Mouse (Mus musculus): ENCODE measurements around the gene Ankrd63.

Ankrd63 gene

DNA sequence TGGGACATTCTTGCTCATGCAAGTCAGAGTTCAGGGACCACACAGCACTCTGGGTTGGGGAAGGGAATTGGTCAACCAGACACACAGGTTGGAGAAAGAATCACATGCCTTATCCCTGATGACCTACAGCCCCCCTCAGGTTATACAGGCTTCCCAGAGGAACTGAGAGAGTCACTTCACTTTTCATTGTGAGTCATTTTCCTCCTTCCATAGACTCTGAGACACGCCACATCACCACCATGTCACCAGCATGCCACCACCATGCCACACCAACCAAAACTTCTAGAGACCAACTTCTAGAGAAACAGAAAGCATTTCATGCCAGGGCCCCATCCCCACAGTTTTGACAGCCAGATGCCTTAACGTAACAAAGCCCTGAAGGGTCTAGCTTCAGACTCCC lies 23.1 kb upstream of the Ankrd63 start:
- no peak for DNase-seq (ENCODE audit: low spot score in 2 of 2)

GRCm38 (mm10) chr2:118725511-118725910 lies 21.7 kb upstream of the Ankrd63 start:
- no peak for DNase-seq (ENCODE audit: low spot score in 2 of 2)

GRCm38 (mm10) chr2:118723693-118724486 lies 20.1 kb upstream of the Ankrd63 start:
- no peak for DNase-seq (ENCODE audit: low spot score in 2 of 2)

GRCm38 (mm10) chr2:118716677-118717076 lies 12.9 kb upstream of the Ankrd63 start:
- DNase-seq (ENCODE audit: low spot score in 2 of 2) = no peak

DNA sequence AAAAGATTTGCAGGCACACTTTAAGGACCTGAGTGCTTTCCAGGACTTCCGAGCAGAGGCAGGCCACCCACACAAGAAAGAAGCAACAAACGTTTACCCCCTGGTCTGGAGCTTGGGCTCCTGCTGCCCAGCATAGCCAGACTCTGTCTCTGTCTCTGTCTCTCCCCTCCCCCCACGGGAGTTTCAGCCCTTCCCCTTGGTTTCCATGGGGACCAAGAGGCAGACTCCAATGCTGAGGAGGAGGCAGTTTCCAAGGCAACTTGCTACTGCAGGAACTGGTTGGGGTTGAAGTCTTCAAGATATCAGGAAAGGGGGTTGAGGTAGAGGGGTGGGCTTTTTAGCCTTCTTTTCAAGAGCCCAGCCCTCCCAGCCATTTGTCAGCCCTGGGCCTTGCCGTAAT lies 10.5 kb upstream of the Ankrd63 start:
- DNase-seq (ENCODE audit: low spot score in 2 of 2) = no peak

DNA sequence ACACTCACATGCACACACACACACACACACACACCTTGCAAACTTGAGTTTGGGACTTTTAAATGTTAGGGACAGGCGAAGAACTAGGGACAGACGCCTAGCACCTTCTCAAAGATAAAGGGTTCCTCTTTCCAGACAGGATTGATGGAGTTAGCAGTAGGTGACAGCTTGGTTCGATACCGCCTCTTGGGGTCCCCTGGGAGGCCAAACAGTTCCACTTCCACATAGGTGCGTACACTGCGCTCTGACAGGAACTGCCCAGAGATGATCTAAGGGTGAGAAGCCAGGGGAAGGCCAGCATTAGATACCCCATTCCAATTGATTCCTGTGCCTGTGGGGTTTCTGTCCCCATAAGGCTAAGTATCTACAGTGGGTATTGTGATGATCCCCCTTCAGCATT lies 9.9 kb upstream of the Ankrd63 start:
- no peak for DNase-seq (ENCODE audit: low spot score in 2 of 2)

DNA sequence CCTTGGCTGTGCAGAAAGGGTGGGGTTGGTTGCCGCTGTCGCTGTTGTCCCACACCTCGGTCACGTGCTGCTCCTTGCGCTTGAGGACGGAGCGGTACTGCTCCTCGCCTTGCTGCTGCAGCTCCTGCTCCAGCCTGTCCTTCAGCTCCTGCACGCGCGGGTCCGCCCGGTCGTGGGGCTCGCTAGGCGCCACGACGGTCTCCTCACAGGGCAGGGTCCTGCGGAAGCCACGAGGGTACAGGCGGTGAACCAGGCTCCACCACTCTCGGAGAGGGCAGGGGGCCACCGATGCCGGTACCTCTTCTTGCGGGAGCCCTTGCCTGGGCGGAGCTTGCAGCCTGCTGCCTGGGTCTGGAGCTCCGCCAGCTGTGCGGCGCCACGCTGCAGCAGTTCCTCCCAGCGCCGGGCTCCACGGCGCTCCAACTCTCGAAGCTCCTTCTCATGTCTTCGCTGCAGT lies 7.3 kb upstream of the Ankrd63 start:
- DNase-seq (ENCODE audit: low spot score in 2 of 2) = peak in 1 of 2 experiments; percentile 24

- DNase-seq (ENCODE audit: low spot score in 2 of 2) = no peak
These were observed 6.0 kb upstream of the Ankrd63 start for GRCm38 (mm10) chr2:118709655-118710221.

DNA sequence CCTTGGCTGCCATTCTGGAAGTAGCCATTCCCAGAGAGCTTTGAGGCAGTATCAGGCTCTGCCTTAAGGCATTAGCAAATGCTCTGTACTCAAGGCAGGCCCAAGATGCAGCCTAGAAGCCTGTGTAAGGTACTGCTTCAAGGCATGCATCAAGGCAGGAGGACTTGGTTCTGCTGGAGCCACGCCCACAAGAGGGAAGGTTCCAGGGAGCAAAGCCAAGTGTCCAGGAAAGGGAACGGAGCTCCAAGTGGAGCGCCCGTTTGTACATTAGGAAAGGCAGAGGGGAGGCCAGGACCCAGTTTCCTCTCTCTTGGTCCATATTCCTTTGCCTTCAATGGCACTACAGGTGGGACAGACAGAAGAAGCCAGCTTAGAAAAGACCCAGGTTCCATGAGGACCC lies 4.7 kb upstream of the Ankrd63 start:
- DNase-seq (ENCODE audit: low spot score in 2 of 2) = no peak

GRCm38 (mm10) chr2:118706436-118706835 lies 2.7 kb upstream of the Ankrd63 start:
- no peak for DNase-seq (ENCODE audit: low spot score in 2 of 2)

DNA sequence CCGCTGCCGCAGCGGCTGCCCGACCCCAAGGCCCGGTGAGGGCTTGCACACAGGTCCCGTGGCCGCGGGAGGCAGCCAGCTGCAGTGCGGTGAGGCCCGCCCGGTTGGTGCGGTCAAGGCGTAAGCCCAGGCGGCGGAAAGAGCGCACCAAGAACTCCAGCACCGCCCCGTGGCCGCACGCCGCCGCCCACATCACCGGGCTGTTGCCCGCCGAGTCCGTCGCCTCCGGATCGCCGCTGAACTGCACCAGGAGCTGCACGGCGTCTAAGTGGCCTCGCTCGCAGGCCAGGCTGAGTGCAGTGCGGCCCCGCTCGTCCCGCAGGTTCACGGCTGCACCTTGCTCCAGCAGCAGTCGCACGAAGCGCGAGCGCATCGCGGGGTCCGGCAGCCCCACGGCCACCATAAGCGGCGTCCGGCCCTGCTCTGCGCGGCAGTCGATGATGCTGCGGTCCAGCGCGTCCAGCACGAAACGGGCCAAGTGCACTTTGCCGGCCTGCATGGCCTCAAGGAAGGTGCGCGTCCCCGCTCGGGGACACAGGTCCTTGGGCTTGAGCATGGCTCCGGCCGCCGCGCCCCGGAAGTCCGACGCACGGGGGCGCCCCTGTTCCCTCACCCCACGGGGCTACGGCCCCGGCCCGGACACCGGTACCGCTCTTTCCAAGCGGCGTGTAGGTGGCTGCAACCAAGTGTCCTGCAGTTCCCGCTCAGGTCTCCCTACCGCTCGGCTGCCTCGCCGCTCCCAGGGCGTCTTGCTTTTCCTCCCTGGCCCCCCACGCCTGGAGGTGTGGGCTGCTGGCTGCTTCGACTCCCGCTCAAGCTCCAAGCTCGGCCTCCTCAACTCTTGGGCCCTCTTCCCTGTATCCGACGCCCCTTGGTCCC lies 641 bp downstream of the Ankrd63 start:
- DNase-seq (ENCODE audit: low spot score in 2 of 2) = no peak

- no peak for DNase-seq (ENCODE audit: low spot score in 2 of 2)
These were observed 1.5 kb downstream of the Ankrd63 start for GRCm38 (mm10) chr2:118701971-118702882.

- DNase-seq (ENCODE audit: low spot score in 2 of 2) = no peak
These were observed 2.6 kb downstream of the Ankrd63 start for GRCm38 (mm10) chr2:118701161-118701560.

GRCm38 (mm10) chr2:118700179-118701062 lies 3.3 kb downstream of the Ankrd63 start:
- peak; percentile 52 to 85 for DNase-seq (ENCODE audit: low spot score in 2 of 2)

- DNase-seq (ENCODE audit: low spot score in 2 of 2) = no peak
These were observed 5.8 kb downstream of the Ankrd63 start for GRCm38 (mm10) chr2:118697955-118698354.

GRCm38 (mm10) chr2:118697311-118697877 lies 6.4 kb downstream of the Ankrd63 start:
- no peak for DNase-seq (ENCODE audit: low spot score in 2 of 2)

DNA sequence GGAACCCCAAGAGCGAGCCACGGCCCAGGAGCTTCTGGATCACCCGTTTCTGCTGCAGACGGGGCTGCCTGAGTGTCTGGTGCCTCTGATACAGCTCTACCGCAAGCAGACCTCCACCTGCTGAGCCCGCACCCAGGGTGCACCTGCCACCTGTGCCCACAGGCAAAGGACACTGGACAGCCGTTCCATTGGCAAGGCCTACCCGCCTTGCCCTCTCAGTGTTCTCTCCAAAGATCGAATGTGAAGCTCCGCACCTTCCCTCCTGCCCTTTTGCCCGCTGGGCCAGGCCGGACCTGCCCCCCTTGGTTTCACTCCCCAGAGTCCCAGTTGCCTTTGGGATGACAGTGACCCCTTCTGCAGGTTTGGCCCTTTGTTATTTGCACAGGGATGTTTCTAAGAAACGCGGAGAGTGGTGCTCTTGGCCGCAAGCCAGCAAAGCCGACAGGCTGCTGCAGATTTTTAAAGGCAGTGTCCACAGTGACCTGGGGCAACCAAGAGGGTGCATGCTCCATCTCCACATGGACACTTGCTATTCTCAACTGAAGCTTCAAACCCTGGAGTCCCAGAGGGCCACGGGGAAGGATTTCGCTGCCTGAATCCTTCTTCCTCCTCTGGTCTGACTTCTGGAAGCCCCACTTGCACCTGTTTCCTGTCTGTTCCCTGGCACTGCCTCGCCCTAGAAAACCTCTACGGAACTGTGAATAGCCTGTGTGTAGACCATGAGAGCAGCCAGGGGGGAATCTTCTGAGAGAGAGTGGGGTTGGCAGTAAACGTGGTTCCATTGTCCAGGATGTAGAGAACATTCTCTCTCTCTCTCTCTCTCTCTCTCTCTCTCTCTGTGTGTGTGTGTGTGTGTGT lies 7.1 kb downstream of the Ankrd63 start:
- peak in 1 of 2 experiments; percentile 31 for DNase-seq (ENCODE audit: low spot score in 2 of 2)

DNA sequence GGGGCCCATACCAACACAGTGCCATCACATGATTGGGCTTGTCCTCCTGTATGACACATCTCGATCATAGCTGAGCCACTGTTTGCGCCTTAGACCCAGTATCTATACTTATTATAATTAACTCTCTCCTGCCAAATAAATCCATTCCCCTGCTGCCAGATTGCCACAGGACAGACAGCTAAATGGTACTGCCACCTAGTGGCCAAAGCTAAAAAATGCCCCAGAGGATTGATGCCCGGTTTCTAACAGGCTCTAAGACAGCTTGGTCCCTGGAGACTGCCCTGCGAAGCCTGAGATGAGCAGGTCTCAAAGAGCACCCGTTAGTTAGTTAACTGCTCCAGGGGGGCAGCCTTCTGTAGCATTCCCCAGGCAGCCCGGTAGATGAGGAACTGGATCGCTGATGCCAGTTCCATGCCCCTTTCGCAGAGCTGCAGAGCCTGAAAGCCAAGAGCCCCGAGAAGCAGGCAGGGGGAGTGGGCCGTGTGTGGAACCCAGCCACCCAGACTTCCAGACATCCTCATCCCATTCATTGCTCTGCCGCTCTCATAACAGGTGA lies 8.0 kb downstream of the Ankrd63 start:
- peak; percentile 34 to 69 for DNase-seq (ENCODE audit: low spot score in 2 of 2)
